Mouse (Mus musculus) liver, embryonic 18 days (tissue): ENCODE results near the gene Fut2. TPM values are rescaled to one million over a fixed set of nuclear protein-coding genes. Genes with fewer than 3 reads are reported as not detected.

ENCODE experiments used
- polyA plus RNA-seq: library from polyadenylated mRNA; depleted of rRNA; stranded (reverse); fragments of >200 nt; gene quantifications from 2 replicates; pipeline ENCODE4 v1.2.3, GENCODE M21; 2012; rRNA removed

Gene Fut2
- polyA plus RNA-seq, result 0.04 and 0.05 TPM in 2 replicates

DNA sequence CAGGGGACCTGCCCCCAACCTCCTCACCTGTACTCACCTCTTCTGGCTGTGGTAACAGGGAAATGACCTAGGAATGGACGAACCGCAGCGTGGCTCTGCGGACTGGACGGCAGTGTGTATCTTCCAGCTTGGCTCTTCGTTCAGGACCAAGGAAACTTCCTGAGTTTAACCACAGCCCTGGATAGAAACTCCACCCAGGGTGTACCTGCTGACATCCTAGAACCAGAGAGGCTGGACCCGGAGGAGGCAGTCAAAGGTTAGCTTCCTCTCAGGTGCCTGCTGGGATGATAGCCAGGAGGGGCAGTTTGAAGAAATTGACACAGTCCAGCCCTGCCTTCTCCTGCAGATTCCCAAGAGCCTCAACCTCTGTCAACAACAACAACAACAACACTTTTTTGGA is at the start of gene Fut2:
Gene Fut2, minus strand, starts transcription at position 234 of the 400 bp plus-strand sequence.

DNA sequence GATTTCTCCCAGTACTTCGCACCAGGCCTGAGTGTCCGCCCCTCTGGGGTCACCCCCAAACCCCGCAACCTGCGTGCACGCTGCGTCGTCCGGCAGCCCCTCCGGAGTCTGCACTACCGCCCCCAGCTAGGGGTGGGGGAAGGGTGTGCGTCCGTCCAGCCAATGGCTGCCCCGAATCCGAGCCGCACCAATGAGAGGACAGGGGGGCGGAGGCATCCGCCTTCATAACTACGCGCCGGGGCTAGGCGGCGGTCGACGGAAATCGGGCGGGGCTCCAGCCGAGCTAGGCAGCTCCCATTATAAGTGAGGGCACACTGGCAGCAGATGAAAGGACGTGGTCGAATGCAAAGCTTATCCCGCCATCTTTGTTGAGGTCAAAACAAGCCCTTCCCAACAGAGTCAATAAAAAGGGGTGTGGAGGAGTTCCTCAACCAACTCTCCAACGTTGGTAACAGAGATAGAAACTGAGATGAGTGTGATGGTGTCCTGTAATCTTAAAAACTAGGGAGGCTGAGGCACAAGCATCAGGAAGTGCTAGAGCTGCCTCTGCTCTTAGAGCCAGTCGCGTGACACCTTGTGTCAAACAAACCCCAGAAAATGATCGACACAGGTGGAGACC is 49.0 kb upstream of the Fut2 start, which contains the start of gene Rpl18:
Gene Rpl18, plus strand, starts transcription at position 368 of the 619 bp plus-strand sequence.

DNA sequence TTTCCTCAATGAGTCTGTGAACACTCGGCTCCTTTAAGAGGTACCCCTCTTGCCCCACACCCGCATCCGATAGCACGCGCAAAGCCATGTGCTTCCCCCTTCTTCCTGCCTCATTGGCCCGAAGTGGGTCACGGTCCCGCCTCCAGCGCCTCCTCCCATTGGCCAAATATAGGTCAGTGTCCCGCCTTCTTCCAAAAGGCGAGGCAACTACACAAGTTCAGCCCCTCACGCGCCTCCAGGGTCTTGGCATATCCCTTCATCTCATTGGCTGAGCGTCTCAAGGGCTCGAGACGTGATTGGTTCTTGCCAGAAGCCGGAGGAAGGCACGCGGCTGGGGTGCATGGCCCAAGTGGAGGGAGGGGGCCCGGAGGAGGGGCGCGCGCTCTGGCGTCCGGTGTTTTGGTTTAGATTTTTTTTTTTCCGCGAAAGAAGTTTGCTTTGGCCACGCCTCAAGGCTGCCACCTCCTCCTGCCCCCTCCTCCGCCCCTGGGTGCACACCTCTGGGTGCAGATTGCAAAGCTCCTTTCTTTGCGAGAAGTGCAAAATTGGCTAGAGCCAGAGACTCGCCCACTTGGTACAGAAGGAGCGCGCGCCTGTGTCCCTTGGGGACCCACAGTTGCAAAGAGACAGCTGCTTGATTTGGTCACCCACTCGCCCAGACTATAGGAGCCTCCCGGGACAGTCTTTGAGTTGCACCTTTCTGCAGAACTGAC is 38.7 kb upstream of the Fut2 start, which contains the start of gene Dbp:
Gene Dbp, plus strand, starts transcription at position 359 of the 713 bp plus-strand sequence.

DNA sequence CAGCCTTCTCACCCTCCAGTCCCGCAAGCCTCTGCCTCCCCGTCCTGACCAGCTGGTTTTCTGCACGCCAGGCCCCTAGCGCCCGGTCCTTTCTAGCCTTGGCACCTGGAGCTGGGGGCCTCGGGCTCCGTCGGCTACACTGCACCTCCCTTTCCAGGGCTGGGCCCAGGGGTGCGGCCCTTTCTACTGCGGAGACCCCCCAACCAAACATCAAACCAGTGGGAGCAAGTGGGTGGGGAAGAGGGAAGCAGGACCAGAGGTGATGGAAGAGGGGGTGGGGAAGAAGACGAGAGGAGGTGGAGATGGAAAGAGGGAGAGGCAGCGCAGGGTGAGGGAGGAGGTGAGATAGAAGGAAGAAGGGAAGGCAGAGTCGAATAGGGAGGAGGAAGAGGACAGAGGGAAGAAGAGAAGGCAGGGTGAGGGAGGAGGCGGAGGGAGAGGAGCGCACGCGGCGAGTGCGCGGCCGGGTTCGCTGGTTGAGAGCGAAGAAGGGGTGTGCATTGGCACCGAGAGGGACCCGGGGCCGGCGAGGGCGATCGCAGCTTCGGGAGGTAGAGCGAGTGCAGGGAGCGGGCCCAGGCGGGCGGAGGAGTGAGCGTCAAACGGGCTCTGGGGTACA is 33.4 kb upstream of the Fut2 start, which contains the start of gene Car11:
Gene Car11, plus strand, starts transcription at position 321 of the 619 bp plus-strand sequence.

DNA sequence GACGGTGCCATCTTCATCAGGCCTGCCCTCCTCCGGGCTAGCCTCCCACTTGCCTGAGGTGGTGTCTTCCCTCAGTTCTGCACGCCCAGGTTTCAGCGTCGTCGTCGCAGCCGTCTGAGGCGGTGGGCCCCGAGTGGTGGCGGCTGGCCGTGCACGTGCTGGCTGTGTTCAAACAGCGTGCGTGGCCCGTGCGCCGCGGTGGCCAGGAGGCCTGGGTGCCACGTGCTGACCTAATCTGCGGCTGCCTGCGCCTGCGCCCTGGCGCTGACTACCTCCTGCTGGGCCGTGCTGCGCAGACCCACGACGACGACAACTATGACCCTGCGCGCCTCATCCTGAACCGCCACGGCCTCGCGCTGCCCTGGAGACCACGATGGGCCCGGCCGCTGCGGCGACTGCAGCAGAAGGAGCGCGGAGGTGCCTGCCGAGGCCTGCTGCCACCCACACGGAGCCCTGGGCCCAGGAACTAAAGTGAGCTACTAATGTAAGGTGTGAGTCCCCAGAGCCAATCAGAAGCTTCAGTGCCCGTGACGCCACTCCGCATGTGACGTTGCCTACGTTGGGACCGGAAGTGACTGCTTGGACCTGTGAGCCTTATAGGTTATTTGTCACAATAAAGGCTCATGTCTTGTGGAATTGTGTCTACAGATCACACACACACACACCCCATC is 27.9 kb upstream of the Fut2 start, which contains the start of gene Sec1:
Gene Sec1, minus strand, starts transcription at position 482 of the 671 bp plus-strand sequence.

DNA sequence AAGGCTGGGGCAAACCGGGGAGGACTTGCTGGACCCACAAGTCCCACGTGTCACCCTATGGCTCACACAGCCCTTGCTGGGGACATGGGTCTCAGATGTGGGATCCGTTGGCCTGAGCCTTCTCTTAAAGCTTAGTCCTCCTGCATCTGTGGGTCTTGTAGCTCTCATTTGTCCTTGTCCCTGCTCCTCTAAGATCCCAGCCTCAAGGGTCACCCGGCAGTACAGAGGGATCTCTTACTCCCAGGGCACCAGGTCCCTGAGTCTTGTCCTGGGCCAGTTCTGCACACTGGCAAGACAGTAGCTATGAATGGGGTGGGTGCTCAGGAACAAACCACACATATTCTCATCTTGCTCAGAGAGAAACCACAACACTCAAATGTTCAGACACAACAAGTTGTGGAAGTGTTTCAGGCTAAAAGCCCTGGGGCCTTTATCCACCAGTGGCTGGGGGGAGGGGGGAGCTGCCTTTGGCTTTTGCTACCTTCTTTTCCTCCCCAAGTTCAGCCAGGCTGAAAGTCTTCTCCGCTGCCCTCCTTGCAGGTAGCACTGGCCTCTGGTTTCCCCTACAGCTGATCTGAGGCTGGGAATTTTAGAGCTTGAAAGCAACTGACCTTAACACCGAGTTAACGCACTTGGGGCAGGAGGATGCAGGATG is 17.3 kb upstream of the Fut2 start, which contains the start of gene Ntn5:
Gene Ntn5, plus strand, starts transcription at position 627 of the 655 bp plus-strand sequence.

DNA sequence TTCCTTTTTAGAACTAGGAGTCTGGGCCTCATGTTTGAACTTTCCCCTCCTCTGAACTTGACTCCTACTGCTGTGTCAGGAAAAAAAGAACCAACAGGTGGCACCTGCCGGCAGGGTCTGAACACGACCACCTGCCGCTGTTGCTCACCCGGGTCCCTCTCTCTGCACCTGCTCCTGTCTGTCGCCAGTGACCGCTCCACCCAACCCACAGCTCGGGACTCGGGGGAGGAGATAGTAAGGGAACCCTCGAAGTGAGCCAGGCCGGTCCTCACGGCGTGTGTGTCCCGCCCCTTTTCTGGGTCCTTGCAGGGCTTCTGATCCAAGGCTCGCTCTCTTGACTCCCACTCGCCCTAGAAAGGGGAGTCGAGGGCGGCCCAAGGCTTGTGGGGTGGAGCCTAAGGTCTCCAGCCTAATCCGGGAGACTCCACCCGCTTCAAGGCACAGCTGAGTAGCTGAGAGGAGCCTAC is 26.6 kb downstream of the Fut2 start, which contains the start of gene Mamstr:
Gene Mamstr, plus strand, starts transcription at position 417 of the 467 bp plus-strand sequence.

DNA sequence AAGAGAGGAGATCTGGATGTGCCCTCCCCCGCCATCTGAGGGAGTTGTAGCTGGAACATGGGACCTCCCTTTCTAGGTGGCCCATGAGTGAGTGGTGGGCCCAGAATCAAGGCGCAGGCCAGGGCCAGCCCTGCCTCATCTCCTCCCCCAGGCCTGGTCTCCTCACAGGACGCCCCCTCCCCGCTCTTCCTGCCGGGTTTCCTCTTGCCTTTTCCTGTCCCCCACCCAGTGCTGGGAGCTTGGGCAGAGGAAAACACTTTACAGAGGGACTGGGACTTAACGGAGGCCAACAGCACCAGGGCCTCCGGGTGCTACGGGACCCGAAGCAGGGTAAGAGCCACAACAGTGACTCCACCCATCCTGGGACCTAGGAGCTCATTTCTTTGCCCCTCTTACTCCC is 38.9 kb downstream of the Fut2 start, which contains the start of gene Rasip1:
Gene Rasip1, plus strand, starts transcription at position 228 of the 400 bp plus-strand sequence.

DNA sequence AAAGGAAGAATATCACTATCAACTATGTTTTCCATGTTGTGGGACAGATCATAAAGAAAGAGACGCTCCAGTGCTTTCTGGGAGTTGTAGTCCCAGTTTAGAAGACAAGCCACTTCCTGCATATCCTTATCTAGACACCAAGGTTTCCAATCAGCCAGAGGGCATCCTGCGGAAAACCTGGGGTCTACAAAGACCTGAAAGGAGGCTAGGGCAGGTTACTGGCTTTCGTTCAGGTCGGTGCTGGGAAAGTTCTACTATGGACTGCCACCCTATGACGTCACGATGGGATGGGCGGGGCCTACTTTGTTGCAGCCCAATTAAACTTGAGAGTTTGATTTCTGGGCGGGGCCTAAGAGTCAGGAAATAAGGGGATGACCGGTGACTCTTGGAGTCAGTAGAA is 44.8 kb downstream of the Fut2 start, which contains the start of gene Izumo1:
Gene Izumo1, plus strand, starts transcription at position 369 of the 400 bp plus-strand sequence.

DNA sequence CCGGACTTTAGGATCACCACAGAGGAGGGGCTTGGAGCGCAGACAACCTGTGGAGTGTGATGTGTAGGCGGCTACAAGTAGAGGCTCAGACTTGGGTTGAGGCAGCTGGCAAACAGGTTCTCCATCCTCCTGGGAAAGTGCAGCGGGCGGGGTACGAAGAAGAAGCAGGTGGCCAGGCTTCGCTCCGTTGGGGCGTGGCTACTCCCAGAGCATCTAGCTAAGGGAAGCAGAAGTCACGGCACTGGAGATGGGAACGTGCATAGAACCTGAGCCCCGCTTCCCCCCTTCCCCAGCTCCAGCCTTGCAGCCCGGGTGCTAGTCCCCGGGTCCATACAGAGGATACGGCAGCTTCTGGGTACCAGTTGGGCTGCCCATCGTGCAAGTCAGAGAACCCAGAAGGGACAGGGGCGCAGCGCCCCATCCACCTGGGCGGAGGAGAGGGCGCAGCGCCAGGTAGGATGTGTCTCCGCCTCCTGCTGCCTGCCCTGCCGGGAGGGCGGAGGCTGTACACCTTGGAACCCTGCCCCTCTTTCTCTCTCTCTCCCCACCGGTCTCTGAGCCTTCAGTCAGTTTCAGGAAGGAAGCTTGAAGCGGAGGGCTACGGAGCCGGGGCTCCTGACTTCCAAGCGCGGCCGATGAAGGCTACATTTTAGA is 49.0 kb downstream of the Fut2 start, which contains the start of gene Fut1:
Gene Fut1, plus strand, starts transcription at position 248 of the 654 bp plus-strand sequence.

Other genes starting within 250 kb of the Fut2 start
- not detected in 2 replicates for gene Lhb, start 245.6 kb downstream of the Fut2 start, polyA plus RNA-seq
- gene Gys1, start 231.6 kb downstream of the Fut2 start, polyA plus RNA-seq, result 7.5 and 9.9 TPM in 2 replicates
- 37.3 and 45.2 TPM in 2 replicates for gene Ruvbl2, start 228.3 kb downstream of the Fut2 start, polyA plus RNA-seq
- gene Ftl1, start 206.5 kb downstream of the Fut2 start, polyA plus RNA-seq, result 1,700 and 2,007 TPM in 2 replicates
- gene Bax, start 199.5 kb downstream of the Fut2 start, polyA plus RNA-seq, result 47.6 and 49.6 TPM in 2 replicates
- gene Tulp2, start 184.5 kb downstream of the Fut2 start, polyA plus RNA-seq, result 0.12 and 0.15 TPM in 2 replicates
- gene Gm45808, start 179.6 kb downstream of the Fut2 start, polyA plus RNA-seq, result 0.12 TPM in 1 of 2 replicates, not detected in the other
- gene Dhdh, start 177.6 kb downstream of the Fut2 start, polyA plus RNA-seq, result 5.7 and 6.5 TPM in 2 replicates
- gene Nucb1, start 156.0 kb downstream of the Fut2 start, polyA plus RNA-seq, result 75.2 and 76.4 TPM in 2 replicates
- gene Ppp1r15a, start 140.1 kb downstream of the Fut2 start, polyA plus RNA-seq, result 79.7 and 101 TPM in 2 replicates
- gene Plekha4, start 140.1 kb downstream of the Fut2 start, polyA plus RNA-seq, result 1.2 and 1.7 TPM in 2 replicates
- gene Hsd17b14, start 111.5 kb downstream of the Fut2 start, polyA plus RNA-seq, result 0.78 and 1.3 TPM in 2 replicates
- 41.1 and 45.0 TPM in 2 replicates for gene Bcat2, start 96.2 kb downstream of the Fut2 start, polyA plus RNA-seq
- 3.1 and 3.5 TPM in 2 replicates for gene Fgf21, start 50.9 kb downstream of the Fut2 start, polyA plus RNA-seq
- 0.17 and 0.24 TPM in 2 replicates for gene Fut1, start 49.1 kb downstream of the Fut2 start, polyA plus RNA-seq
- 0.09 and 0.12 TPM in 2 replicates for gene Izumo1, start 44.6 kb downstream of the Fut2 start, polyA plus RNA-seq
- gene Rasip1, start 38.9 kb downstream of the Fut2 start, polyA plus RNA-seq, result 3.2 and 3.6 TPM in 2 replicates
- 0.50 TPM in 2 replicates for gene Mamstr, start 26.4 kb downstream of the Fut2 start, polyA plus RNA-seq
- 0.01 and 0.04 TPM in 2 replicates for gene Ntn5, start 17.6 kb upstream of the Fut2 start, polyA plus RNA-seq
- gene Sec1, start 28.0 kb upstream of the Fut2 start, polyA plus RNA-seq, result 0.01 and 0.02 TPM in 2 replicates
- gene Car11, start 33.4 kb upstream of the Fut2 start, polyA plus RNA-seq, result 0.48 and 0.74 TPM in 2 replicates
- 0.84 and 0.87 TPM in 2 replicates for gene Dbp, start 38.7 kb upstream of the Fut2 start, polyA plus RNA-seq
- 485 and 498 TPM in 2 replicates for gene Rpl18, start 49.1 kb upstream of the Fut2 start, polyA plus RNA-seq
- 9.6 and 10.4 TPM in 2 replicates for gene Sphk2, start 51.6 kb upstream of the Fut2 start, polyA plus RNA-seq
- 0.14 and 0.16 TPM in 2 replicates for gene Fam83e, start 54.8 kb upstream of the Fut2 start, polyA plus RNA-seq
- gene Spaca4, start 59.4 kb upstream of the Fut2 start, polyA plus RNA-seq, result not detected in 2 replicates
- gene Lmtk3, start 117.3 kb upstream of the Fut2 start, polyA plus RNA-seq, result 0.06 and 0.10 TPM in 2 replicates
- 0.13 and 0.35 TPM in 2 replicates for gene Sult2b1, start 118.3 kb upstream of the Fut2 start, polyA plus RNA-seq
- gene Cyth2, start 148.2 kb upstream of the Fut2 start, polyA plus RNA-seq, result 15.6 and 16.9 TPM in 2 replicates
- gene Kcnj14, start 158.4 kb upstream of the Fut2 start, polyA plus RNA-seq, result 0.07 and 0.11 TPM in 2 replicates
- gene Grwd1, start 164.6 kb upstream of the Fut2 start, polyA plus RNA-seq, result 8.0 and 8.4 TPM in 2 replicates
- gene Kdelr1, start 206.4 kb upstream of the Fut2 start, polyA plus RNA-seq, result 101 and 102 TPM in 2 replicates
- 0.10 and 0.12 TPM in 2 replicates for gene Grin2d, start 212.0 kb upstream of the Fut2 start, polyA plus RNA-seq
- 0.16 and 0.32 TPM in 2 replicates for gene Syngr4, start 230.3 kb upstream of the Fut2 start, polyA plus RNA-seq
- 11.3 and 12.3 TPM in 2 replicates for gene Tmem143, start 230.5 kb upstream of the Fut2 start, polyA plus RNA-seq